Mouse (Mus musculus) limb, embryonic 13.5 days (tissue): ENCODE measurements around the gene Gm17949. TPM values are rescaled to one million over a fixed set of nuclear protein-coding genes. Genes with fewer than 3 reads are reported as not detected.
A peak's percentile ranks its signal among the peaks of the same experiment; 100 is the strongest.

ENCODE experiments used
- ATAC-seq: fragments of 200-750 bp; cut with Nextera tagmentation; 2 replicates; pipeline ENCODE4 v1.8.0; 2017; ENCODE audit warnings: low read depth, moderate number of reproducible peaks, moderate TSS enrichment; ENCODE audit not compliant: low FRiP score
- H3K27ac ChIP-seq: fragments of 300-500 bp; sonication (generic); 2 replicates; pipeline ENCODE4 v1.5.1; 2015; ENCODE audit warnings: inconsistent platforms, mild to moderate bottlenecking, moderate library complexity
- H3K27me3 ChIP-seq: fragments of 300-500 bp; sonication (generic); 2 replicates; pipeline ENCODE4 v1.6.1; 2015; ENCODE audit warnings: mild to moderate bottlenecking, inconsistent platforms
- H3K36me3 ChIP-seq: fragments of 300-500 bp; sonication (generic); 2 replicates; pipeline ENCODE4 v1.6.1; 2015; ENCODE audit warnings: inconsistent platforms, mild to moderate bottlenecking, moderate library complexity
- H3K4me1 ChIP-seq: fragments of 300-500 bp; sonication (generic); 2 replicates; pipeline ENCODE4 v1.6.1; 2015; ENCODE audit warnings: inconsistent platforms
- H3K4me2 ChIP-seq: fragments of 300-500 bp; sonication (generic); replicated peaks from 2 replicates; pipeline ENCODE4 v1.6.1; 2015; ENCODE audit warnings: inconsistent platforms, mild to moderate bottlenecking, moderate library complexity
- H3K4me3 ChIP-seq: fragments of 300-500 bp; sonication (generic); 2 replicates; pipeline ENCODE4 v1.5.1; 2015; ENCODE audit warnings: moderate library complexity, mild to moderate bottlenecking, inconsistent platforms
- H3K9ac ChIP-seq: fragments of 300-500 bp; sonication (generic); 2 replicates; pipeline ENCODE4 v1.6.1; 2015; ENCODE audit warnings: mild to moderate bottlenecking, inconsistent platforms
- H3K9me3 ChIP-seq: fragments of 300-500 bp; sonication (generic); 2 replicates; pipeline ENCODE4 v1.6.1; 2016; ENCODE audit warnings: inconsistent platforms
- WGBS: fragments of 180-500 bp; shearing (Covaris S2); methylation state at CpG from one replicate; pipeline ENCODE4 v1.1.7; 2015; 5-methylcytosine and 5-hydroxymethylcytosine counted together
- polyA plus RNA-seq: library from polyadenylated mRNA; unstranded; fragments of >200 nt; fragmentation: Nextera tagmentation; extraction: Ambion mirVana; gene quantifications from 2 replicates; pipeline ENCODE4 v1.2.1, GENCODE M21; 2015

Gm17949 gene
- polyA plus RNA-seq = 0.32 TPM in 1 of 2 replicates, not detected in the other

DNA sequence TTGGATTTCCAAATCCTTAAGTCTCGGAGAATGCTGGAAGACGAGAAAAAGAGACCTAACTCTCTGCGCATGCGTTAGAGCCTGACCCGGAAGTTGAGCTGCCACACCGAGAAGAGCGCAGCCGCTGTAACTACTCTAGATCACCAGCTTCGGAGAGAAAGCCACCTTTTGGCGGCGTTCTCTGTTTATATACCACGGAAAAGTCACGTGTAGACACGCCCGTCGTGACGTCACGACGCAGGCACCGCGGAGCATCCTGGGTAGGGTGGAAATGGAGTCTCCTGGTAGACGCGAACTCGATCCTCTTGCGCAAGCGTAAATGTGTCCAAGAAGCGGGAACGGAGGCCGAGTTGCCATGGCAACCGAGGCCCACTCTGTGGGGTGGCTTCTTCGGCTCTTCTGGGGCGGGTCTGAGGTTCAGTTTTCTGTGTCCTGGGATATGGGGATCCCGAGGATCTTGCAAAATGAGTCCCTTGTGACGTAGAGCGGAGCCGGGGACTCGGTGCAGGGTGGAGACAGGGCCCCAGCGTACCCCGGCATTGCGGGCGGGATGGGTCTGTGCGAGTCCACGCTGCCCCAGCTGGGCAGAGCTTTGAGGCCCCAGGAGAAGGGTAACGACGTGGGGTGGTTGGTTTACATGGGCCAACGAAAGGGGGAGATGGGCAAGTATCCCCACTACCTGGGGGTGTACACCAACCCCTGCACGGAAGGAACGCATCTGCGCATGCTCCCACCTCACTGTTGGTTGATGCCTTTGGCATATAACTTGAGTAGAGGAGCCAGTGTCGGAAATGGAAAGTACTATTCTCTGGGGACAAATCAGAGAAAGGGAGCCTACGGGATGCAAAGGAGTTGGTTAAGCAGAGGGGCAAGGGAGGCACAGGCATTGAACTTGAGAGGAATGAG, at the start of gene Gm17949, which contains the start of gene Gtf2f1:
Gene Gm17949 (plus strand): TSS at position 234 of the 906 bp plus-strand sequence.
Gene Gtf2f1 (minus strand): TSS at position 53 of the 906 bp plus-strand sequence.
- Histone ChIP-seq H3K4me1 (peaks cover 19% of the 10 kb centered on the region), H3K4me2 (peak within 1 kb of the TSS; percentile 93), H3K36me3 (peaks cover 28% of the 10 kb centered on the region), H3K27me3 (no peaks in the 10 kb centered on the region), H3K27ac (peak within 1 kb of the TSS; percentile 94), H3K9me3 (no peaks in the 10 kb centered on the region), H3K4me3 (peak within 1 kb of the TSS; percentile 78), H3K9ac (peak within 1 kb of the TSS; percentile 81)
- peak; percentile 96 for ATAC-seq
- under 1% methylated on average over 51 of the region's 51 CpGs for WGBS

DNA sequence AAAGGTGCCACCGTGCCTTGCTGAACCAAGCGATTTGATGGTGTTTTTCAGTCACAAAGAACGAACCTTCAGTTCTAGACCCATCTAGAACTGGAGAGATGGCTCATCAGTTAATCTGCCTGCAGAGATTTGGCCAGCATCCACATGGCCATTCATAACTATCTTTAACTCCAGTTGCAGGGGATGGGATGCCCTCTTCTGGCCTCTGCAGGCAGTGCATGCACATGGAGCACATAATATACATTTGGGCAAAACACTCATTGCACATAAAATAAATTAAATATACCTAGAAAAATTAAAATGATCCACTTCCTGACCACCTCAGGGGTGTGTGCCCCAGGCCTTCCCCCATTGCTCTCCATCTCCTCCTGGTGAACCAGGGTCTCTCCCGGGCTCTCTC, 49.4 kb upstream of the Gm17949 start:
- Histone ChIP-seq H3K27ac (no peak overlapping the region), H3K27me3 (no peaks in the 10 kb centered on the region), H3K36me3 (no peaks in the 10 kb centered on the region), H3K9ac (no peak overlapping the region), H3K4me2 (no peak overlapping the region), H3K4me1 (no peaks in the 10 kb centered on the region), H3K9me3 (no peaks in the 10 kb centered on the region), H3K4me3 (no peak overlapping the region)
- no peak for ATAC-seq
- WGBS = 81% methylated on average over 4 of the region's 4 CpGs

DNA sequence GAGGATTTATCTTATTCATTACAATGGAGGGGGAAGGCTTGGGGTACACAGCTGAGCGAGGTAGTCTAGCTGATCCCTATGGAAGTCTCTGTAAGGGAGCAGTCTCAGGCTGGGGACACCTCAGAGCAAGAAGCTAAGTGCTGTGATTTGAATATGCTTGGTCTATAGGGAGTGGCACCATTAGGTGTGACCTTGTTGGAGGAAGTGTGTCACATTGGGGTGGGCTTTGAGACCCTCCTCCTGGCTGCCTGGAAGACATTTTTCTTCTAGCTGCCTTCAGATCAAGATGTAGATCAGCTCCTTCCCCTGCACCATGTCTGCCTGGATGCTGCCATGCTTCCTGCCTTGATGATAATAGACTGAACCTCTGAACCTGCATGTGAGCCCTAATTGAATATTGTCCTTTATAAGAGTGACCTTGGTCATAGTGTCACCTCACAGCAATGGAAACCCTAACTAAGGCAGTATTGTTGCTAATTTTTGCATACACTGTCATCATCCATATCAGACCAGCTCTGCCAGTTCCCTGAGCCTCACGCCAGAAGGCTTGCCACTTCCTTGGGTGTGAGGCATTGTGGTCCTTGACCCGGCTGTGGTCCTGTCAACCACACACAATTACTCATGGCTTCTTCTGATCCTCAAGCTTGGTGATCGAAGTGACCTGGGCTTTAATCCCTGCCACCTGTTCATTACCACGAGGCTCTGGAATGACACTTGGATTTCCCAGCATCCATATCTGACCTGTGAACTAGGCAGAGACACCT, 48.4 kb upstream of the Gm17949 start:
- 70% methylated on average over 5 of the region's 5 CpGs for WGBS
- Histone ChIP-seq H3K9ac (no peak overlapping the region), H3K9me3 (no peaks in the 10 kb centered on the region), H3K27me3 (no peaks in the 10 kb centered on the region), H3K4me2 (no peak overlapping the region), H3K4me1 (no peaks in the 10 kb centered on the region), H3K27ac (no peak overlapping the region), H3K4me3 (no peak overlapping the region), H3K36me3 (no peaks in the 10 kb centered on the region)
- no peak for ATAC-seq

DNA sequence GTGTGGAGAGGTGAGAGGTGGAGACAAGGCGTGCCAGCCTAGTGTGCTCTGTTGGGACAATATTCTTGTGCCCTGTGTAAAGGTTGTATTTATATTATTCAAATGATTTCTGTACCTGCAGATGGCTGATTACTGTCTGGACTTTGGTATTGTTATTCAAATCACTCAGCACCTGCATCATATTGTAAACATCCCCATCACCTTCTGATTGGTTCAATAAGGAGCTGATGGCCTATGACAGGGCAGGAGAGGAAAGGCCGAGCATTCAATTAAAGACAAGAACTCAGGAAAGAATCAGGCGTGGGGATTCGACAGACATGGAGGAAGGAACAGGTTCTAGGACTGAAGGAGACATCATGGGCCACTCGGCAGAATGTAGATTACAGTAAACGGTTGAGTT, 47.6 kb upstream of the Gm17949 start:
- 78% methylated on average over 6 of the region's 6 CpGs for WGBS
- Histone ChIP-seq H3K4me3 (no peak overlapping the region), H3K9ac (no peak overlapping the region), H3K36me3 (no peaks in the 10 kb centered on the region), H3K27ac (no peak overlapping the region), H3K9me3 (no peaks in the 10 kb centered on the region), H3K4me1 (no peaks in the 10 kb centered on the region), H3K27me3 (no peaks in the 10 kb centered on the region), H3K4me2 (no peak overlapping the region)
- ATAC-seq = no peak

DNA sequence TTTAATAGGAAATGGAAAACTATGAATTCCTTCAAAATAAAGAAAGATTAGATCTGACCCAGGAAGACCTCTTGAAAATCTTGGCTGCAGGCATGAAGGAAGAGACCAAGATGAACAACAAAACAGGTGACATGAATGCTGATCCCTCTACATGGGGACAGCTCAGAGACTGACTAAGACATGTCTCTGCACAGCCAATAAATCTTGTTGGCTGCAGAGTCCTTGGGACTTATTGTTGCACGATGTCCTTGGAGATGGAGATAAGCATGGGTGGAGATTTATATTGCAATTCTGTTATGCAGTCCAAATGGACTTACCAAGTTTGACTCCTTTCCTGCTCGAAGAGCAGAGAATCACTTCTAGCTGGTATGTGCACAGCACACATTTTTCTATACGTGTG, 41.9 kb upstream of the Gm17949 start:
- Histone ChIP-seq H3K9me3 (no peaks in the 10 kb centered on the region), H3K4me2 (no peak overlapping the region), H3K27me3 (peaks cover 9% of the 10 kb centered on the region; the same call in 1 of the 2 replicates), H3K36me3 (no peaks in the 10 kb centered on the region), H3K4me3 (no peak overlapping the region), H3K27ac (no peak overlapping the region), H3K9ac (no peak overlapping the region), H3K4me1 (no peaks in the 10 kb centered on the region)
- no peak for ATAC-seq
- WGBS = 67% methylated on average over 3 of the region's 3 CpGs

DNA sequence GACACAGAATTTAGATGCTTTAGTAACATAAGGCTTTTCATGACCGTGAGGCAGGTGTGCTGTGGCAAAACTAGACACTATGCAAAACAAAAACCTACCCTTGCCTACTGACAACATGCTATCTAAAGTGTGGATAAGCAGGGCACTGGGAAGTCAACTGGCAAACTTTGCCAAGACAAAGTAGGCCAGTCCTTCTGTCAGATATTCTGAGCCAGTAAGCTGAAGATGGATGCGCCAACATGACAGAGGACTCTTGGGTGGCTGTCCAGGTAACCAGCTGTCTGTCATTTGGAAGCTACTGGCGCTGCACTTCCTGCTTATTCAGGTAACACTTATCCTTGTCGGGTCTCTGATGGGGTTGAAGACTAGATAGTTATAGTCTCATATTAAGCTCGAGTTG, 41.2 kb upstream of the Gm17949 start:
- H3K36me3 ChIP-seq = no peaks in the 10 kb centered on the region
- no peak for ATAC-seq
- 70% methylated on average over 5 of the region's 5 CpGs for WGBS

DNA sequence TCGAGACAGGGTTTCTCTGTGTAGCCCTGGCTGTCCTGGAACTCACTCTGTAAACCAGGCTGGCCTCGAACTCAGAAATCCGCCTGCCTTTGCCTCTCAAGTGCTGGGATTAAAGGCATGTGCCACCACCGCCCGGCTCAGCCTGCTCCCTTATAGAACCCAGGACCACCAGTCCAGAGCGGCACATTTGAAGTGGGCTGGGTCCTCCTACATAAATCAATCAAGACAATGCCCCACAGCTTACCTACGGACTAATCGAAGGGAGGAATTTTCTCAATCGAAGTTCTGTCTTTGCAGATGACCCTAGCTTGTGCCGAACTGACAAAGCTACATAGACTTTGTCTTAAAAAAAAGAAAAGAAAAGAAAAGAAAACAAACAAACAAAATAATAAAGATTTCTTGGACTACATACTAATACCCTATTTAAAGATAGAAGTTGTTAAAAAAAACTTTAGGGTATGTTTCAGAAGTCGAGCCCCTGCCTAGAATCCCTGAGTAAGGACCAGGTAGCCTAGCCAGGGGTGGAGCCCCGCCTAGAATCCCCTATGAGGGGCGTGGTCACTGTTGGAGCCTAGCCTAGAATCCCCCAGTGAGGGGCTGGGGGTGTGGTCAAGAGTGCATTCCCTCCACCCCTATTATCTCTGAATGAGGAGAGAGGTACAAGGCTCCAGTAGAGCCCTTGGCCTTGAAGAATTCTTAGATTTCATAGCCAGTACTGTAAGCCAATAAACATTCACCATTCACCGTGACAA, 37.1 kb upstream of the Gm17949 start:
- Histone ChIP-seq H3K36me3 (no peaks in the 10 kb centered on the region), H3K9ac (no peak overlapping the region), H3K4me3 (no peak overlapping the region), H3K27ac (no peak overlapping the region), H3K4me1 (peaks cover 2% of the 10 kb centered on the region), H3K27me3 (peaks cover 9% of the 10 kb centered on the region; the same call in 1 of the 2 replicates), H3K4me2 (no peak overlapping the region), H3K9me3 (no peaks in the 10 kb centered on the region)
- ATAC-seq = no peak
- WGBS = 60% methylated on average over 13 of the region's 14 CpGs

More for the DNA sequence above, 41.2 kb upstream of the Gm17949 start:
- Histone ChIP-seq H3K27ac (no peak overlapping the region), H3K4me3 (no peak overlapping the region), H3K9ac (no peak overlapping the region), H3K9me3 (no peaks in the 10 kb centered on the region), H3K27me3 (peaks cover 9% of the 10 kb centered on the region; the same call in 1 of the 2 replicates), H3K4me2 (no peak overlapping the region), H3K4me1 (no peaks in the 10 kb centered on the region)

DNA sequence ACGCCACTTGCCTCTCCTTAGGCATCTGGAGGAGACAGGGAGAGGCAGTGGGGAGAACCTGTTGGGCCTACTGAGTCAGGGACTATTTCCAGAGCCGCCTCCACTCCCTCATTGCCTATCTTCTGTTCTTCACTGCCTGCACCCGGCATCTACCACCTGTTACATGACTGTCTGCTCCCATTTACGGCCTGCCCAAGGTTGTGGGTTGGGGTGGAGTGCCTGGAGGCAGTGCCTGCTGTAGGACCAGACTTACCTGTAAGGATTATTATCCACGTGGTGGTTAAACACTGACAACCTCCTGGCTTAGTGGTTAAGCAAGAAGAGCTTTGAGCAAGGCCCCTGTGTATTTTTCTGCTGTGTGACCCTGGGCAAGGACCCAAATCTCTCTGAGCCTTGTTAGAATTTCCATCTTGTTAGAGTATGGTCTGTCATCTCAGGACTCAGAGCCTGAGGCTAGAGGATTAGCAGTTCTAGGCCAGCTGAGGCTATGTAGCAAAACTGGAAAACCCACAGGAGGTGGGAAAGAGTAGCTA, 36.5 kb upstream of the Gm17949 start:
- H3K9ac ChIP-seq = no peak overlapping the region
- no peaks in the 10 kb centered on the region for H3K36me3 ChIP-seq
- no peak for ATAC-seq
- H3K4me1 ChIP-seq = peaks cover 6% of the 10 kb centered on the region
- no peak overlapping the region for H3K4me2 ChIP-seq
- 57% methylated on average over 5 of the region's 5 CpGs for WGBS
- no peaks in the 10 kb centered on the region for H3K9me3 ChIP-seq
- H3K4me3 ChIP-seq = no peak overlapping the region
- H3K27me3 ChIP-seq = peaks cover 9% of the 10 kb centered on the region; the same call in 1 of the 2 replicates
- no peak overlapping the region for H3K27ac ChIP-seq

DNA sequence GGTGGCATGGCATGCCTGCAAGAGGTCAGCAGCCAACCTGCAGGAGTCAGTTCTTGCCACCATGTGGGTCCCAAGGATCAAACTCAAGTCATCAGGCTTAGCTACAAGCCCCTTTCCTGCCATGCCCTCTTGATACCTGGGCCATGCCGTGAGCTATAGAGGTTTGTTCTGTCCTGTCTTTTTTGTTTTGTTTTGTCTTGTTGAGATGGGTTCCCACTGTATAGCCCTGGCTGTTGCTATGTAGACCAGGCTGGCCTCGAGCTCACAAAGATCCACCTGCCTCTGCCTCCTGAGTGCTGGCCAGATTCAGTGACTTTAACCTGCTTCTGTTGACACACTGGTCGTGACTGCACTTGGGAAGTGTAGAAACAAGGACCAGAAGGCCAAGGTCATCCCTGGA, 35.9 kb upstream of the Gm17949 start:
- Histone ChIP-seq H3K36me3 (no peaks in the 10 kb centered on the region), H3K4me2 (no peak overlapping the region), H3K27me3 (peaks cover 3% of the 10 kb centered on the region; the same call in 1 of the 2 replicates), H3K4me1 (peaks cover 6% of the 10 kb centered on the region), H3K9ac (no peak overlapping the region), H3K27ac (no peak overlapping the region), H3K4me3 (no peak overlapping the region), H3K9me3 (no peaks in the 10 kb centered on the region)
- WGBS = 82% methylated on average over 3 of the region's 3 CpGs
- no peak for ATAC-seq

DNA sequence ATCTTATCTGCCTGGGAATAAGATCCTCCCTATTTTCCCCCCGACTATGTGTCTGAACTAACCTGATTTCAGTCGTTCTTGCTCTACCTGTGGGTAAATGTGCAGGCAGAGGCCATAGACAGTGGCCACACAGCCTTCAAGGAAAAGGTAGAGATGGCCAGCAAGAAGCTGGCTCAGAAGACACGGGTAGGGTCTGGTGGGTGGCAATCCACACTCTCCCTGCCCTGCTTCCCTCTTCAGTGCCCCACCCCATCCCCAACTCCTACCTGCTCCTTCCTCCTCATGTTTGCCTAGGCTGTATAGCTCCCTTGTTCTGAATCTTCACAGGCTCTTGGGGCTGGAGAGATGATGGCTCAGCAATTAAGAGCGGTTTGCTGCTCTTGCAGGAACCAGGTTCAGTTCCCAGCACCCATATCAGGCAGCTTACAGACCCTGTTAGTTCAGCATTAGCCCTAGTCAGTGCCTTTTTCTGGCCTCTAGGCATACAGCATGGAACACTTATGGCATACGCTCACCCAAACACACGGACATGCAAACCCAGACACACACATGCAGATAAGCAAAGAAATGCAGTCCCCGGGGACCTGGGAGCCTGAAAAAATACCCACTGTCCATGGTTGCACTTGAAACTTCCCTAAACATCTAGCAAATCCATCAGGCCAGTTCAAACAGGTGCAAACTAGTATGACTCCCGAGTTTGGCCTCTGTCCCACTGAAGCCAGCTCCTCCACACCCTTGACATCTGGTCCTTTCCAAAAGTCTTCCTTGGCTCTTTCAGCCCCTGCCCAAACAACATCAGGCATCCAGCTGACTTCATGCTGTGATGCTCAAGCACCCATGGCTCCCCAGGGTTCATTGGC, 34.5 kb upstream of the Gm17949 start:
- no peak overlapping the region for H3K27ac ChIP-seq
- no peaks in the 10 kb centered on the region for H3K36me3 ChIP-seq
- H3K27me3 ChIP-seq = 0 out of 2 replicates have a peak, but pooled peaks cover 2% of the 10 kb centered on the region
- no peak overlapping the region for H3K4me2 ChIP-seq
- H3K4me3 ChIP-seq = no peak overlapping the region
- 80% methylated on average over 8 of the region's 8 CpGs for WGBS
- ATAC-seq = no peak
- H3K4me1 ChIP-seq = peaks cover 6% of the 10 kb centered on the region
- no peak overlapping the region for H3K9ac ChIP-seq
- H3K9me3 ChIP-seq = no peaks in the 10 kb centered on the region

DNA sequence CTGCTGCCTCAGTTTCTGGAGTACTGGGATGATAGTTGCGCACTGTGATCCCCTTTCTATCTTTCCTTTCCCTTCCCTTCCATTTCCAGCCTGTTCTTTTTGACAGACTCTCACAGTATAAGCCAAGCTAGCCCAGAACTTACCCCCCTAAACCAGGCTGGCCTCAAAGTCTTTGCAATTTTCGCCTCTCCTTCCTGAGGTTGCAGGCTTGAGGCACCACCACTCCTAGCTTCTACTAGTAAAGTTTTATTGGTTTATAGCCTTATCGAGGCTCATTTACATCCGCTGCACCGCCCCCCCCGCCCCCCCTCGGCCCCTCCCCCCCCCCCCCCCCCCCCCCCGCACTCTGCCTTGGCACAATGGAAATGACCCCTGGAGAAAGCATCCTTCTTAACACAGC, 31.7 kb upstream of the Gm17949 start:
- H3K4me1 ChIP-seq = peaks cover 6% of the 10 kb centered on the region
- no peaks in the 10 kb centered on the region for H3K9me3 ChIP-seq
- no peaks in the 10 kb centered on the region for H3K36me3 ChIP-seq
- H3K4me2 ChIP-seq = no peak overlapping the region
- 21% methylated on average over 6 of the region's 8 CpGs for WGBS
- H3K27me3 ChIP-seq = no peaks in the 10 kb centered on the region
- H3K27ac ChIP-seq = no peak overlapping the region
- H3K4me3 ChIP-seq = no peak overlapping the region
- ATAC-seq = no peak
- no peak overlapping the region for H3K9ac ChIP-seq
